Mouse (Mus musculus) forebrain, embryonic 11.5 days (tissue): ENCODE results near the gene C130074G19Rik. TPM values are rescaled to one million over a fixed set of nuclear protein-coding genes. Genes with fewer than 3 reads are reported as not detected.

Experiments used
- ATAC-seq: fragments of 200-750 bp; cut with Nextera tagmentation; replicated peaks from 2 replicates; pipeline ENCODE4 v1.8.0; 2017; ENCODE audit warnings: moderate TSS enrichment; ENCODE audit not compliant: low FRiP score
- DNase-seq: peaks from one replicate; pipeline ENCODE4 v3.0.0-alpha.2; 2017; ENCODE audit warnings: low spot score
- H3K27ac ChIP-seq: fragments of 300-500 bp; sonication (generic); 2 replicates; pipeline ENCODE4 v1.5.1; 2014; ENCODE audit warnings: low read depth, low read length
- H3K27me3 ChIP-seq: fragments of 300-500 bp; sonication (generic); 2 replicates; pipeline ENCODE4 v1.6.1; 2014; ENCODE audit warnings: mild to moderate bottlenecking, low read length, mixed read lengths; ENCODE audit not compliant: control insufficient read depth, insufficient read depth
- H3K36me3 ChIP-seq: fragments of 300-500 bp; sonication (generic); 2 replicates; pipeline ENCODE4 v1.6.1; 2014; ENCODE audit warnings: mild to moderate bottlenecking, low read length, moderate library complexity, mixed read lengths; ENCODE audit not compliant: control insufficient read depth, insufficient read depth
- H3K4me1 ChIP-seq: fragments of 300-500 bp; sonication (generic); replicated peaks from 2 replicates; pipeline ENCODE4 v1.6.1; 2014; ENCODE audit warnings: low read length, mixed read lengths; ENCODE audit not compliant: control insufficient read depth, insufficient read depth
- H3K4me2 ChIP-seq: fragments of 300-500 bp; sonication (generic); 2 replicates; pipeline ENCODE4 v1.6.1; 2014; ENCODE audit warnings: low read depth, mild to moderate bottlenecking, low read length, moderate library complexity, mixed read lengths; ENCODE audit not compliant: severe bottlenecking
- H3K4me3 ChIP-seq: fragments of 300-500 bp; sonication (generic); 2 replicates; pipeline ENCODE4 v1.5.1; 2014; ENCODE audit warnings: low read depth, low read length
- H3K9ac ChIP-seq: fragments of 300-500 bp; sonication (generic); 2 replicates; pipeline ENCODE4 v1.6.1; 2014; ENCODE audit warnings: low read length
- H3K9me3 ChIP-seq: fragments of 300-500 bp; sonication (generic); 2 replicates; pipeline ENCODE4 v1.6.1; 2016; ENCODE audit warnings: low read length, mixed read lengths; ENCODE audit not compliant: control insufficient read depth
- WGBS: fragments of 180-500 bp; shearing (Covaris S2); extraction: QIAGEN DNeasy Blood & Tissue Kit; methylation state at CpG from one replicate; pipeline ENCODE4 v1.1.7; 2014; 5-methylcytosine and 5-hydroxymethylcytosine counted together
- polyA plus RNA-seq: library from polyadenylated mRNA; unstranded; fragments of >200 nt; fragmentation: Nextera tagmentation; extraction: Ambion mirVana; gene quantifications from 2 replicates; pipeline ENCODE4 v1.2.1, GENCODE M21; 2014

Gene C130074G19Rik
- polyA plus RNA-seq, 1 experiment from 2014 or later = 0.48 TPM

- H3K4me1 ChIP-seq = no peaks in the 10 kb centered on the region
- no peak overlapping the region for H3K27ac ChIP-seq
- no peak for ATAC-seq
- H3K27me3 ChIP-seq = peaks cover 5% of the 10 kb centered on the region; the same call in 1 of the 2 replicates
- 81% methylated on average over 11 of the region's 11 CpGs for WGBS
- no peaks in the 10 kb centered on the region for H3K36me3 ChIP-seq
- no peak overlapping the region for H3K9ac ChIP-seq
- DNase-seq = no peak
- no peak overlapping the region for H3K4me3 ChIP-seq
- no peaks in the 10 kb centered on the region for H3K9me3 ChIP-seq
- H3K4me2 ChIP-seq = no peak overlapping the region
These were observed 12.2 kb downstream of the C130074G19Rik start for GRCm38 (mm10) chr1:184870646-184871385.

- ATAC-seq (peak; percentile 60), DNase-seq (no peak)
- Histone ChIP-seq H3K27ac (no peak overlapping the region), H3K4me1 (no peaks in the 10 kb centered on the region), H3K4me3 (no peak overlapping the region), H3K36me3 (no peaks in the 10 kb centered on the region), H3K27me3 (peaks cover 5% of the 10 kb centered on the region; the same call in 1 of the 2 replicates), H3K9ac (no peak overlapping the region), H3K4me2 (no peak overlapping the region), H3K9me3 (no peaks in the 10 kb centered on the region)
- 44% methylated on average over 4 of the region's 4 CpGs for WGBS
These were observed 13.0 kb downstream of the C130074G19Rik start for GRCm38 (mm10) chr1:184869939-184870565.

GRCm38 (mm10) chr1:184867640-184868120 is 15.3 kb downstream of the C130074G19Rik start:
- H3K9ac ChIP-seq = no peak overlapping the region
- H3K27ac ChIP-seq = no peak overlapping the region
- H3K4me3 ChIP-seq = no peak overlapping the region
- DNase-seq (no peak), ATAC-seq (no peak)
- peaks cover 5% of the 10 kb centered on the region; the same call in 1 of the 2 replicates for H3K27me3 ChIP-seq
- WGBS = 82% methylated on average over 3 of the region's 3 CpGs
- no peak overlapping the region for H3K4me2 ChIP-seq
- H3K36me3 ChIP-seq = no peaks in the 10 kb centered on the region
- H3K9me3 ChIP-seq = no peaks in the 10 kb centered on the region
- H3K4me1 ChIP-seq = no peaks in the 10 kb centered on the region

- DNase-seq (no peak), ATAC-seq (no peak)
- Histone ChIP-seq H3K9ac (no peak overlapping the region), H3K9me3 (no peaks in the 10 kb centered on the region), H3K27me3 (peaks cover 5% of the 10 kb centered on the region; the same call in 1 of the 2 replicates), H3K4me3 (no peak overlapping the region), H3K36me3 (no peaks in the 10 kb centered on the region), H3K27ac (no peak overlapping the region), H3K4me2 (no peak overlapping the region), H3K4me1 (no peaks in the 10 kb centered on the region)
- WGBS = 16% methylated on average over 7 of the region's 7 CpGs
These were observed 18.6 kb downstream of the C130074G19Rik start for GRCm38 (mm10) chr1:184864381-184864801.

GRCm38 (mm10) chr1:184862636-184863035 is 20.4 kb downstream of the C130074G19Rik start:
- H3K4me2 ChIP-seq = no peak overlapping the region

GRCm38 (mm10) chr1:184861551-184861950 is 21.5 kb downstream of the C130074G19Rik start:
- Histone ChIP-seq H3K9ac (no peak overlapping the region), H3K27ac (no peak overlapping the region), H3K4me1 (no peaks in the 10 kb centered on the region), H3K9me3 (no peaks in the 10 kb centered on the region), H3K4me3 (no peak overlapping the region), H3K27me3 (no peaks in the 10 kb centered on the region), H3K4me2 (no peak overlapping the region), H3K36me3 (no peaks in the 10 kb centered on the region)
- DNase-seq = no peak
- WGBS = 77% methylated on average over 2 of the region's 2 CpGs
- no peak for ATAC-seq

More at GRCm38 (mm10) chr1:184862636-184863035, 20.4 kb downstream of the C130074G19Rik start:
- ATAC-seq (no peak), DNase-seq (no peak)
- Histone ChIP-seq H3K36me3 (no peaks in the 10 kb centered on the region), H3K4me3 (no peak overlapping the region), H3K27ac (no peak overlapping the region), H3K27me3 (peaks cover 3% of the 10 kb centered on the region; the same call in 1 of the 2 replicates), H3K4me1 (no peaks in the 10 kb centered on the region), H3K9ac (no peak overlapping the region), H3K9me3 (no peaks in the 10 kb centered on the region)
- WGBS = 93% methylated on average over 6 of the region's 6 CpGs

- Histone ChIP-seq H3K27me3 (no peaks in the 10 kb centered on the region), H3K36me3 (no peaks in the 10 kb centered on the region), H3K4me3 (no peak overlapping the region), H3K4me2 (no peak overlapping the region), H3K4me1 (no peaks in the 10 kb centered on the region), H3K9me3 (no peaks in the 10 kb centered on the region), H3K27ac (no peak overlapping the region), H3K9ac (no peak overlapping the region)
- DNase-seq = no peak
- no peak for ATAC-seq
- WGBS = 75% methylated on average over 3 of the region's 3 CpGs
These were observed 22.7 kb downstream of the C130074G19Rik start for GRCm38 (mm10) chr1:184860276-184860675.

GRCm38 (mm10) chr1:184858253-184858652 is 24.8 kb downstream of the C130074G19Rik start:
- no peak overlapping the region for H3K27ac ChIP-seq
- DNase-seq = no peak
- H3K36me3 ChIP-seq = no peaks in the 10 kb centered on the region
- WGBS = 89% methylated on average over 1 of the region's 1 CpGs
- H3K9me3 ChIP-seq = no peaks in the 10 kb centered on the region
- H3K4me2 ChIP-seq = no peak overlapping the region
- ATAC-seq = no peak
- no peaks in the 10 kb centered on the region for H3K27me3 ChIP-seq
- no peak overlapping the region for H3K9ac ChIP-seq
- H3K4me1 ChIP-seq = 0 out of 2 replicates have a peak, but pooled peaks cover 2% of the 10 kb centered on the region
- H3K4me3 ChIP-seq = no peak overlapping the region
